13 mouse cellular contexts compared by ENCODE assay signal in genomic region chr11:87955144-87955543, GRCm38 (mm10). TPM values are rescaled to one million over a fixed set of nuclear protein-coding genes. Genes with fewer than 3 reads are reported as not detected.
DNase-seq lines count a peak whose midpoint lies in the region; ATAC-seq and TF ChIP-seq lines count a peak whose summit lies in the region.
"Had no signal": no experiment of that assay in that cellular context is flagged by ENCODE, and none has a peak within 500 bp of the region (broad histone marks: within the 10 kb centered on the region; RNA-seq: fewer than 3 reads in every experiment).

No protein-coding gene starts in this region.

- POLR2A ChIA-PET in Patski (lab: Charles Lee) = no interaction called here

- H3K4me3 ChIP-seq in gastrocnemius, adult 2 months = no peak overlapping the region
- no peak overlapping the region for H3K4me3 ChIP-seq in midbrain, embryonic 14.5 days (replicated peaks; ENCODE audit: low read depth, low read length)
- no peak overlapping the region for H3K4me3 ChIP-seq in midbrain, embryonic 16.5 days (ENCODE audit: low read depth, low read length)
- H3K4me3 ChIP-seq: erythroblast, embryonic 14.5 days; midbrain, embryonic 12.5 days had no signal

- H3K27me3 ChIP-seq in midbrain, embryonic 14.5 days (ENCODE audit: control insufficient read depth, insufficient read depth, low read length) = no peaks in the 10 kb centered on the region
- H3K27me3 ChIP-seq in midbrain, embryonic 16.5 days (ENCODE audit: control insufficient read depth, insufficient read depth, low read depth, low read length) = no peaks in the 10 kb centered on the region
- peaks cover 9% of the 10 kb centered on the region for H3K27me3 ChIP-seq in Patski
- H3K27me3 ChIP-seq: midbrain, embryonic 12.5 days had no signal

- H3K9ac ChIP-seq in midbrain, embryonic 14.5 days (replicated peaks; ENCODE audit: low read length) = no peak overlapping the region
- H3K9ac ChIP-seq in midbrain, embryonic 16.5 days (ENCODE audit: low read depth, low read length) = no peak overlapping the region
- H3K9ac ChIP-seq: midbrain, embryonic 12.5 days had no signal

- H3K9me3 ChIP-seq in midbrain, embryonic 14.5 days (ENCODE audit: control insufficient read depth, low read length) = no peaks in the 10 kb centered on the region
- no peaks in the 10 kb centered on the region for H3K9me3 ChIP-seq in midbrain, embryonic 16.5 days (replicated peaks; ENCODE audit: control insufficient read depth, low read length, poor library complexity, severe bottlenecking)
- H3K9me3 ChIP-seq: midbrain, embryonic 12.5 days had no signal

- in situ Hi-C loops in Patski (cut with MboI; ENCODE audit: low pct_unique_long_range_greater_than_20kb) = loop anchor here (25.0 kb wide), 1 partner anchor 457 kb away; no protein-coding TSS in a partner anchor

- 0% methylated on average over 1 of the region's 1 CpGs for WGBS in midbrain, embryonic 14.5 days
- 3% methylated on average over 1 of the region's 1 CpGs for WGBS in midbrain, embryonic 16.5 days

- no peak overlapping the region for H3K27ac ChIP-seq in gastrocnemius, adult 2 months
- H3K27ac ChIP-seq in midbrain, embryonic 14.5 days (replicated peaks; ENCODE audit: low read depth, low read length) = no peak overlapping the region
- no peak overlapping the region for H3K27ac ChIP-seq in midbrain, embryonic 16.5 days (ENCODE audit: low read length)
- H3K27ac ChIP-seq: midbrain, embryonic 12.5 days had no signal

- H3K36me3 ChIP-seq in midbrain, embryonic 14.5 days (ENCODE audit: control insufficient read depth, insufficient read depth, low read length) = no peaks in the 10 kb centered on the region
- H3K36me3 ChIP-seq in midbrain, embryonic 16.5 days (ENCODE audit: control insufficient read depth, insufficient read depth, low read length) = no peaks in the 10 kb centered on the region
- H3K36me3 ChIP-seq: midbrain, embryonic 12.5 days had no signal

- intact Hi-C loops in gastrocnemius, adult 2 months (cut with DNase I) = no loop called here

- H3K4me1 ChIP-seq in midbrain, embryonic 14.5 days (ENCODE audit: control insufficient read depth, insufficient read depth, low read length) = no peaks in the 10 kb centered on the region
- no peaks in the 10 kb centered on the region for H3K4me1 ChIP-seq in midbrain, embryonic 16.5 days (ENCODE audit: control insufficient read depth, insufficient read depth, low read length)
- H3K4me1 ChIP-seq: midbrain, embryonic 12.5 days had no signal

- CTCF ChIA-PET in Patski (lab: Charles Lee) = interaction anchor here (1.1 kb wide), 1 partner anchor 13 kb away, joined by 3 read pairs; no protein-coding TSS in a partner anchor

- peak; percentile 19 for TF ChIP-seq CTCF in gastrocnemius, adult 2 months (IDR thresholded peaks at IDR 0.05)
- TF ChIP-seq CTCF in Patski (IDR thresholded peaks at IDR 0.05) = peak; percentile 44

- no peak for DNase-seq in gastrocnemius, adult 2 months
- no peak for DNase-seq in gastrocnemius, adult 8-10 months (ENCODE audit: low spot score in 2 of 2)
- DNase-seq in midbrain, embryonic 14.5 days = peak; percentile 81
- no peak for DNase-seq in Patski (ENCODE audit: low read depth, low spot score)
- DNase-seq in retina, postnatal 1 day = peak; percentile 63
- DNase-seq in adrenal gland, adult 18-20 months (ENCODE audit: low spot score in 2 of 2) = no peak
- no peak for DNase-seq in heart, postnatal 4 days

- no peak overlapping the region for H3K4me2 ChIP-seq in midbrain, embryonic 14.5 days (ENCODE audit: low read length)
- no peak overlapping the region for H3K4me2 ChIP-seq in midbrain, embryonic 16.5 days (ENCODE audit: low read length)
- H3K4me2 ChIP-seq: midbrain, embryonic 12.5 days had no signal

- no peak for ATAC-seq in midbrain, embryonic 14.5 days (ENCODE audit: low FRiP score, low TSS enrichment)
- ATAC-seq in midbrain, embryonic 16.5 days = no peak
- no peak for ATAC-seq in Patski

RNA-seq across cellular contexts. Expression of gene Dynll2, which starts 32.2 kb away (rescaled TPM):
- 100 to 1,000 TPM; 193 to 205 TPM for total RNA-seq in gastrocnemius, adult 2 months (2021)
- total RNA-seq in gastrocnemius, adult 8-10 months (2022) = 100 to 1,000 TPM; 201 to 320 (median 253) TPM
- polyA plus RNA-seq in midbrain, embryonic 14.5 days (2014; fragmentation: Nextera tagmentation; extraction: Ambion mirVana) = 28.3 and 46.5 TPM in 2 replicates
- 57.3 and 58.8 TPM in 2 replicates for polyA plus RNA-seq in midbrain, embryonic 16.5 days (2015; fragmentation: Nextera tagmentation; extraction: Ambion mirVana)
- 150 TPM for polyA plus RNA-seq in Patski (2021)
- 100 to 1,000 TPM; 222 to 233 TPM for total RNA-seq in adrenal gland, adult 18-20 months (2021)
- 100 to 1,000 TPM; 202 to 205 TPM for total RNA-seq in heart, postnatal 4 days (2021)

RNA-seq across cellular contexts. Expression of gene Olfr464, which starts 34.4 kb away (rescaled TPM):
- not detected for total RNA-seq in gastrocnemius, adult 2 months (2021)
- not detected for total RNA-seq in gastrocnemius, adult 8-10 months (2022)
- polyA plus RNA-seq in midbrain, embryonic 14.5 days (2014; fragmentation: Nextera tagmentation; extraction: Ambion mirVana) = 0.18 and 0.26 TPM in 2 replicates
- 0.20 TPM in 2 replicates for polyA plus RNA-seq in midbrain, embryonic 16.5 days (2015; fragmentation: Nextera tagmentation; extraction: Ambion mirVana)
- not detected for polyA plus RNA-seq in Patski (2021)
- not detected for total RNA-seq in adrenal gland, adult 18-20 months (2021)
- total RNA-seq in heart, postnatal 4 days (2021) = not detected
- total RNA-seq: gastrocnemius, postnatal 4 days; liver, adult 2 months had no signal
- polyA plus RNA-seq: erythroblast, embryonic 14.5 days; liver, adult 2 months; midbrain, embryonic 12.5 days; testis, adult 2 months had no signal

RNA-seq across cellular contexts. Expression of gene Olfr463, which starts 58.0 kb away (rescaled TPM):
- not detected for total RNA-seq in gastrocnemius, adult 2 months (2021)
- not detected for total RNA-seq in gastrocnemius, adult 8-10 months (2022)
- not detected in 2 replicates for polyA plus RNA-seq in midbrain, embryonic 14.5 days (2014; fragmentation: Nextera tagmentation; extraction: Ambion mirVana)
- not detected in 2 replicates for polyA plus RNA-seq in midbrain, embryonic 16.5 days (2015; fragmentation: Nextera tagmentation; extraction: Ambion mirVana)
- polyA plus RNA-seq in Patski (2021) = not detected
- not detected for total RNA-seq in adrenal gland, adult 18-20 months (2021)
- total RNA-seq in heart, postnatal 4 days (2021) = not detected
- total RNA-seq: gastrocnemius, postnatal 4 days; liver, adult 2 months had no signal
- polyA plus RNA-seq: erythroblast, embryonic 14.5 days; liver, adult 2 months; midbrain, embryonic 12.5 days; testis, adult 2 months had no signal

Comparison
In these comparisons a context has a peak if more than half of its experiments do, and no peak if none do; other contexts are left out.
1. DNase-seq: peak in midbrain, embryonic 14.5 days (single experiment) and retina, postnatal 1 day (single experiment); none in gastrocnemius, adult 2 months (single experiment), gastrocnemius, adult 8-10 months (0 of 2), Patski (single experiment), adrenal gland, adult 18-20 months (0 of 2) and heart, postnatal 4 days (single experiment).